Mouse (Mus musculus): Measurements from ENCODE around the gene Numb.

- TF ChIP-seq POLR2A (IDR thresholded peaks at IDR 0.05; ENCODE audit: borderline replicate concordance, extremely low read depth, low read depth, low read length): no peak
- TF ChIP-seq CTCF (IDR thresholded peaks at IDR 0.05; ENCODE audit: insufficient read depth, low read length): no peak
These were observed 163.0 kb downstream of the Numb start for GRCm38 (mm10) chr12:83758735-83759134.
